Mouse (Mus musculus) stomach, embryonic 16.5 days (tissue): ENCODE measurements around the gene Ski. TPM values are rescaled to one million over a fixed set of nuclear protein-coding genes. Genes with fewer than 3 reads are reported as not detected.
"Not testable (repeated sequence)": the region's sequence is repeated elsewhere in the genome, so short reads cannot be mapped to it uniquely, and the experiment has no call there.

ENCODE experiments used
- ATAC-seq: fragments of 200-750 bp; cut with Nextera tagmentation; 2 replicates; pipeline ENCODE4 v1.8.0; 2017; ENCODE audit warnings: moderate number of reproducible peaks, moderate TSS enrichment; ENCODE audit not compliant: insufficient read depth, low FRiP score
- H3K27ac ChIP-seq: fragments of 300-500 bp; sonication (generic); 2 replicates; pipeline ENCODE4 v1.5.1; 2014; ENCODE audit warnings: low read length
- H3K27me3 ChIP-seq: fragments of 300-500 bp; sonication (generic); 2 replicates; pipeline ENCODE4 v1.6.1; 2014; ENCODE audit warnings: low read length, control low read depth, mixed read lengths; ENCODE audit not compliant: control insufficient read depth, insufficient read depth
- H3K36me3 ChIP-seq: fragments of 300-500 bp; sonication (generic); 2 replicates; pipeline ENCODE4 v1.6.1; 2014; ENCODE audit warnings: low read length; ENCODE audit not compliant: control insufficient read depth, insufficient read depth
- H3K4me1 ChIP-seq: fragments of 300-500 bp; sonication (generic); 2 replicates; pipeline ENCODE4 v1.6.1; 2014; ENCODE audit warnings: low read length, control low read depth, mixed read lengths; ENCODE audit not compliant: control insufficient read depth, insufficient read depth
- H3K4me2 ChIP-seq: fragments of 300-500 bp; sonication (generic); 2 replicates; pipeline ENCODE4 v1.6.1; 2014; ENCODE audit warnings: low read depth, low read length, mixed read lengths
- H3K4me3 ChIP-seq: fragments of 300-500 bp; sonication (generic); replicated peaks from 2 replicates; pipeline ENCODE4 v1.5.1; 2014; ENCODE audit warnings: mild to moderate bottlenecking, low read length
- H3K9ac ChIP-seq: fragments of 300-500 bp; sonication (generic); 2 replicates; pipeline ENCODE4 v1.6.1; 2014; ENCODE audit warnings: low read length
- H3K9me3 ChIP-seq: fragments of 300-500 bp; sonication (generic); replicated peaks from 2 replicates; pipeline ENCODE4 v1.6.1; 2016; ENCODE audit warnings: low read length, control low read depth; ENCODE audit not compliant: control insufficient read depth
- WGBS: fragments of 180-500 bp; shearing (Covaris S2); extraction: QIAGEN DNeasy Blood & Tissue Kit; methylation state at CpG from one replicate; pipeline ENCODE4 v1.1.7; 2014; 5-methylcytosine and 5-hydroxymethylcytosine counted together
- polyA plus RNA-seq: library from polyadenylated mRNA; unstranded; fragments of >200 nt; fragmentation: Nextera tagmentation; extraction: Ambion mirVana; gene quantifications from 2 replicates; pipeline ENCODE4 v1.2.1, GENCODE M21; 2015

Ski gene
- polyA plus RNA-seq, 1 experiment from 2014 or later: 17.9 TPM

- H3K4me2 ChIP-seq: peak within 1 kb of the TSS; percentile 79
- H3K27me3 ChIP-seq: no peaks in the 10 kb centered on the region
- peak; percentile 90 for ATAC-seq
- H3K9ac ChIP-seq: peak within 1 kb of the TSS; percentile 84
- H3K36me3 ChIP-seq: no peaks in the 10 kb centered on the region
- WGBS: under 1% methylated on average over 56 of the region's 58 CpGs
- H3K9me3 ChIP-seq: no peaks in the 10 kb centered on the region
- peak within 1 kb of the TSS; percentile 64 for H3K4me3 ChIP-seq
- H3K4me1 ChIP-seq: peaks cover 33% of the 10 kb centered on the region
- peak within 1 kb of the TSS; percentile 99 for H3K27ac ChIP-seq
These were observed 27.4 kb upstream of the Ski start, which contains the start of gene Faap20 for GRCm38 (mm10) chr4:155249648-155250351. Gene Faap20, plus strand, starts transcription at chr4:155249802.

DNA sequence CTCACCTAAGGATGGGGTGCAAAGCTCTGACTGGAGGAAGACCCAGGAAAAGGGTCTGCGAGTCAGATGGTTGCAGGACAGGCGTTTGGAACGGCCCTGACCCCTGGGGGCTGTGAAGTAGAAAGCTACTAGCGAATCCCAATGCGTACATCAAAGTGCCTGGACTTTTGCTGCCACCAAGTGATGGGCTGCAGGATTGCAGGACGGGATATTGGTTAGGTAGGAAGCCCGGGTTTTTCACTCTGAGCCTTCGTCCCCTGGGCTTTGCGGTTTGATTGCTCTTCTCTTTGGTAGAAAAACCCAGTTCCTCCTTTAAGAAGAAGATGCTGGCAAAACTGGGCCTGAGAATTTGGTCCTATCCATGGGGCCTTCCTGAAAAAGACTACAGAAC is 26.9 kb upstream of the Ski start:
- no peaks in the 10 kb centered on the region for H3K36me3 ChIP-seq
- WGBS: 0% methylated on average over 9 of the region's 9 CpGs
- H3K27ac ChIP-seq: peak overlapping the region; percentile 99
- peak overlapping the region; percentile 79 for H3K4me2 ChIP-seq
- peaks cover 33% of the 10 kb centered on the region for H3K4me1 ChIP-seq
- H3K9me3 ChIP-seq: no peaks in the 10 kb centered on the region
- H3K4me3 ChIP-seq: peak overlapping the region; percentile 64
- H3K9ac ChIP-seq: peak overlapping the region; percentile 84
- H3K27me3 ChIP-seq: no peaks in the 10 kb centered on the region
- peak; percentile 67 for ATAC-seq

DNA sequence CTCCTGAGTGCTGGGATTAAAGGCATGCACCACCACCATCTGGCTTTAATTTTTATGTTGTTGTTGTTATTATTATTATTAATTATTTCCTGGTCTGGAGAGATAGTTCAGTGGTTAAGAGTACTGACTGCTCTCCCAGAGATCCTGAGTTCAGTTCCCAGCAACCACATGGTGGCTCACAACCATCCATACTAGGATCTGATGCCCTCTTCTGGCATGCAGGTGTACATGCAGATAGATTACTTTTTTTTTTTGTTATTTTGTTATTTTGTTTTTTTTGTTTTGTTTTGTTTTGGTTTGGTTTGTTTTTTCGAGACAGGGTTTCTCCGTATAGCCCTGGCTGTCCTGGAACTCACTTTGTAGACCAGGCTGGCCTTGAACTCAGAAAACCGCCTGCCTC is 25.7 kb upstream of the Ski start:
- peaks cover 29% of the 10 kb centered on the region for H3K4me1 ChIP-seq
- not testable (repeated sequence) for H3K27me3 ChIP-seq, H3K9ac ChIP-seq, H3K27ac ChIP-seq, H3K36me3 ChIP-seq, ATAC-seq, H3K4me3 ChIP-seq, H3K9me3 ChIP-seq, H3K4me2 ChIP-seq
- WGBS: 84% methylated on average over 3 of the region's 3 CpGs

DNA sequence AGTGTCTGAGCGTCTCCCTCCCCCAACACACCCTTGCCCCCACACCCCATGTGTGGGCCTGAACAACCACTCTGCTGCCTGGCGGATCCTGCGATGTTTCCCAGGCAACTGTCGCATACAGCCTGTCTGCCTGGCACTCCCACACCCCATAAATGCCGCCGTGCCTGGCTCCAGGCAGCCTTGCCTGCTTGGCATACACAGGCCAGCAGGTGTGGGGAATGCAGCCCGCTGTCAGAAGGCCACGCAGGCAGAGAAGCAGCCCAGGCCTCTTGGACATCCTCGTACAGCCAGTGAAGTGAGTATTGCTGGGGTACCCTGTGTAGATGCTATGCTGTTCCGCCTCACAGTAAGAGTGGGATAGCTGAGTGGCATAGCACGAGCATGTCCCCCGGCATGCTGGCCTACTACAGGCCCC is 24.3 kb upstream of the Ski start:
- peaks cover 19% of the 10 kb centered on the region for H3K4me1 ChIP-seq
- WGBS: 78% methylated on average over 12 of the region's 12 CpGs
- no peaks in the 10 kb centered on the region for H3K36me3 ChIP-seq
- ATAC-seq: no peak
- H3K9me3 ChIP-seq: no peaks in the 10 kb centered on the region
- H3K4me2 ChIP-seq: no peak overlapping the region
- H3K27ac ChIP-seq: no peak overlapping the region
- peak overlapping the region; percentile 46; the same call in 1 of the 2 replicates for H3K9ac ChIP-seq
- no peaks in the 10 kb centered on the region for H3K27me3 ChIP-seq
- H3K4me3 ChIP-seq: no peak overlapping the region

DNA sequence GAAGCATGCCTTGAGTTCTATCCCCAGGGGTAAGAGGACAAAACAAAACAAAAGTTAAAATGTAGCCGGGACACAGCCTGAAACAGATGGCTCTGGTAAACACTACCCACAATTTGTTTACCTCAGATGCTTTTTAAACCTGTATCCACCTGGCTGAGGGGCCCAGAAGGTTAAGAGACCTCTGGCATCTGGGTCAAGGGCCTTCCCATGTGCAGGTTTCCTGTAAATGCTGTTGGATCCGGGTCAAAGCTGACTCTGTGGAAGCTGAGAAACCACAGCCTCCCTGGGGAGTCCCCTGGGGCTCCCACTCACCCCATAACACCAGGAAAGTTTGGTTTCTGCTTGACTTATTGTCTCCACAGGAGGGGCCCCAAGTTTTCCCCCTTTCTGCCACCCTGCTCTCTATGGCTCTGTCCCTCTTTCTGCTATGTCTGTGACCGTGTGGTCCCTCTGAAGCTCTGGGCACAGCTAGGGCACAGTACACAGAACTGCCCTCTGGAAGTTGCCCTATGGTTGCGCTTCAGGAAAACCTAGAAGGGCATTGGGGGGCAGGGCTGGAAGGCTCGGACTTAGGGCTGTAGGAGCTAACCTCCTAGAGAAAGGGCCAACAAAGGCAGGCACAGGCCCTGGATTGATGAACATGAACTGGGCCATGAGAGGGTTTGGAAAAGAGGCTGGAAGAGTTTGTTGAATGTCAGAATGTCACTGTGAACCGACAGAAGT is 23.5 kb upstream of the Ski start:
- H3K9ac ChIP-seq: peak overlapping the region; percentile 44
- H3K4me1 ChIP-seq: peaks cover 11% of the 10 kb centered on the region
- no peak overlapping the region for H3K4me2 ChIP-seq
- no peak overlapping the region for H3K4me3 ChIP-seq
- H3K36me3 ChIP-seq: no peaks in the 10 kb centered on the region
- H3K27ac ChIP-seq: no peak overlapping the region
- WGBS: 47% methylated on average over 6 of the region's 6 CpGs
- H3K27me3 ChIP-seq: no peaks in the 10 kb centered on the region
- no peaks in the 10 kb centered on the region for H3K9me3 ChIP-seq
- ATAC-seq: no peak

DNA sequence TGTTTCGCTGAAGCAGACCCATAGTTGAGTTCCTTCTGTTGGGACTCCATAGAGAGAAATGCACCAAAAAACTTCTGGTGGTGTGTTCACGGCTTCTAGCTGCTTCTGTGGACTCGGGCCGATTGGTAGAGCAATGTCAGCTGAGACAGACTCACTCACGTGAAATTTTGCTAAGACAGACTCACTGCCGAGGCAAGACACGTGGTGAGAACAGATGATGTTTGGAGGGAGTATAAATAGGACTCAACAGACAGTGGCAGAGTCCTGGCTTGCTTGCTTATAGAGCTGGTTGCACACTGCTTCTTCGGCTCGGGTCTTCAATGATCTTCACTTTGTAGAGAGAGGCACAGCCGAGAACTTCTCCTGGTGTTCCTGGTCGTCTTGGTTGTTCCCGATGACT is 20.8 kb upstream of the Ski start:
- Histone ChIP-seq H3K4me3 (no peak overlapping the region), H3K9me3 (no peaks in the 10 kb centered on the region), H3K27ac (no peak overlapping the region), H3K4me1 (0 out of 2 replicates have a peak, but pooled peaks cover 2% of the 10 kb centered on the region), H3K36me3 (no peaks in the 10 kb centered on the region), H3K9ac (no peak overlapping the region), H3K27me3 (no peaks in the 10 kb centered on the region), H3K4me2 (no peak overlapping the region)
- 82% methylated on average over 12 of the region's 12 CpGs for WGBS
- ATAC-seq: no peak

GRCm38 (mm10) chr4:155242292-155242691 is 19.9 kb upstream of the Ski start:
- no peak overlapping the region for H3K4me2 ChIP-seq
- peaks cover 6% of the 10 kb centered on the region for H3K4me1 ChIP-seq
- no peak overlapping the region for H3K27ac ChIP-seq
- H3K36me3 ChIP-seq: no peaks in the 10 kb centered on the region
- no peak overlapping the region for H3K4me3 ChIP-seq
- H3K27me3 ChIP-seq: no peaks in the 10 kb centered on the region
- 91% methylated on average over 5 of the region's 5 CpGs for WGBS
- no peaks in the 10 kb centered on the region for H3K9me3 ChIP-seq
- no peak for ATAC-seq
- H3K9ac ChIP-seq: no peak overlapping the region

DNA sequence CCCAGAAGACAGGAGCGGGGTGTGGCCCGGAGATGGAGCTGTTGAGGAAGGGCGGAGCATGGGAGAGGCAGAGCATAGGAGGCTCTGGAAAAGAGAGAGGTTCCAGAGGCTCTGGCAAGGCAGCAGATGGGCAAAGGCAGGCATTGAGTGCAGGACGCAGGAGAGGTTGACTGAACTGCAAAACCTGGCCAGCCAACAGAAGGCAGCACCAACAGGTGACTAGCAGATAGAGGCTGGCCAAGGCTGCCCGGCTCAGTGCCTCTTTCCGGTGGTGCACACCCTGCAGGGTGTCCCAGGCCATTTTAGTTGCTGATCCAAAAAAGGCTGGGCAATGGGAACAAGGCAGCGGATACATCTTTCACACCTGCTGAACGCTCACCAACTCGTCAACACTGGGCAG is 19.4 kb upstream of the Ski start:
- Histone ChIP-seq H3K4me2 (no peak overlapping the region), H3K9ac (no peak overlapping the region), H3K9me3 (no peaks in the 10 kb centered on the region), H3K27ac (no peak overlapping the region), H3K4me1 (peaks cover 11% of the 10 kb centered on the region), H3K27me3 (no peaks in the 10 kb centered on the region), H3K4me3 (no peak overlapping the region), H3K36me3 (no peaks in the 10 kb centered on the region)
- ATAC-seq: no peak
- 73% methylated on average over 9 of the region's 9 CpGs for WGBS

DNA sequence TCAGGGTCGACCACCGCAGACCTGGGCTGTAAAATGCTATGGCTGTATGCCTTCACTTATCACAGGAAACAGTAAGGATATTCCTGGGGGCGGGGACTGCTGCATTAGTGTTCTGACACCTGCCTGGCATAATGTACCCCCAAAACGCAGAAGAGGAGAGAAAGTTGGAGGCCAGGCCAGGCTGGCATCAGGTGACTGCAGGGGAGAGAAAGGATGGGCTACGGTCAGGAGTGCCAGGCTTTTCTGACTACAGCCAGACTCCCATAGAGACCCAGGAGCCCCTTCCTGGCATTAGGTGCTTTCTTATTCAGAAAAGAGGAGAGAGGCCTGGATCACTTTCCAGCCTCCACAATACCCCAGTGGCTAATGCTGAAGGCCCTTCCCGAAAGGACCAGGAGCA is 17.1 kb upstream of the Ski start:
- no peaks in the 10 kb centered on the region for H3K27me3 ChIP-seq
- H3K4me2 ChIP-seq: no peak overlapping the region
- H3K9ac ChIP-seq: no peak overlapping the region
- no peaks in the 10 kb centered on the region for H3K9me3 ChIP-seq
- H3K27ac ChIP-seq: no peak overlapping the region
- no peak for ATAC-seq
- no peak overlapping the region for H3K4me3 ChIP-seq
- 60% methylated on average over 6 of the region's 6 CpGs for WGBS
- no peaks in the 10 kb centered on the region for H3K36me3 ChIP-seq
- peaks cover 31% of the 10 kb centered on the region for H3K4me1 ChIP-seq
